Mouse (Mus musculus) forebrain, embryonic 16.5 days (tissue): ENCODE measurements around the gene Nectin1. TPM values are rescaled to one million over a fixed set of nuclear protein-coding genes. Genes with fewer than 3 reads are reported as not detected.

ENCODE experiments used
- ATAC-seq: fragments of 200-750 bp; cut with Nextera tagmentation; 2 replicates; pipeline ENCODE4 v1.8.0; 2017; ENCODE audit warnings: mild to moderate bottlenecking, moderate library complexity
- H3K27ac ChIP-seq: fragments of 300-500 bp; sonication (generic); 2 replicates; pipeline ENCODE4 v1.5.1; 2014; ENCODE audit warnings: low read length, control low read depth
- H3K27me3 ChIP-seq: fragments of 300-500 bp; sonication (generic); replicated peaks from 2 replicates; pipeline ENCODE4 v1.6.1; 2014; ENCODE audit warnings: low read length; ENCODE audit not compliant: control insufficient read depth, insufficient read depth
- H3K36me3 ChIP-seq: fragments of 300-500 bp; sonication (generic); 2 replicates; pipeline ENCODE4 v1.6.1; 2014; ENCODE audit not compliant: control insufficient read depth, insufficient read depth
- H3K4me1 ChIP-seq: fragments of 300-500 bp; sonication (generic); replicated peaks from 2 replicates; pipeline ENCODE4 v1.6.1; 2014; ENCODE audit warnings: low read length; ENCODE audit not compliant: control insufficient read depth, insufficient read depth
- H3K4me2 ChIP-seq: fragments of 300-500 bp; sonication (generic); 2 replicates; pipeline ENCODE4 v1.6.1; 2014; ENCODE audit warnings: mild to moderate bottlenecking, low read length, control low read depth
- H3K4me3 ChIP-seq: fragments of 300-500 bp; sonication (generic); replicated peaks from 2 replicates; pipeline ENCODE4 v1.5.1; 2014; ENCODE audit warnings: mild to moderate bottlenecking, low read length, control low read depth
- H3K9ac ChIP-seq: fragments of 300-500 bp; sonication (generic); replicated peaks from 2 replicates; pipeline ENCODE4 v1.6.1; 2014; ENCODE audit warnings: low read depth, low read length, control low read depth
- H3K9me3 ChIP-seq: fragments of 300-500 bp; sonication (generic); 2 replicates; pipeline ENCODE4 v1.6.1; 2016; ENCODE audit warnings: low read length; ENCODE audit not compliant: control insufficient read depth
- WGBS: fragments of 180-500 bp; shearing (Covaris S2); extraction: QIAGEN DNeasy Blood & Tissue Kit; methylation state at CpG from one replicate; pipeline ENCODE4 v1.1.7; 2014; 5-methylcytosine and 5-hydroxymethylcytosine counted together
- polyA plus RNA-seq: library from polyadenylated mRNA; unstranded; fragments of >200 nt; fragmentation: Nextera tagmentation; extraction: Ambion mirVana; gene quantifications from 2 replicates; pipeline ENCODE4 v1.2.1, GENCODE M21; 2015

Nectin1 gene
- polyA plus RNA-seq, 1 experiment from 2014 or later = 10.1 TPM

GRCm38 (mm10) chr9:43801911-43802310, 58.1 kb downstream of the Nectin1 start:
- H3K9ac ChIP-seq = no peak overlapping the region
- H3K4me1 ChIP-seq = no peaks in the 10 kb centered on the region
- no peak overlapping the region for H3K27ac ChIP-seq
- 0 out of 2 replicates have a peak, but pooled peaks have one; percentile 31 for ATAC-seq
- H3K9me3 ChIP-seq = no peaks in the 10 kb centered on the region
- 41% methylated on average over 5 of the region's 5 CpGs for WGBS
- H3K36me3 ChIP-seq = 0 out of 2 replicates have a peak, but pooled peaks cover 3% of the 10 kb centered on the region
- H3K27me3 ChIP-seq = no peaks in the 10 kb centered on the region
- H3K4me2 ChIP-seq = no peak overlapping the region
- H3K4me3 ChIP-seq = no peak overlapping the region

- peaks cover 10% of the 10 kb centered on the region for H3K4me1 ChIP-seq
- ATAC-seq = no peak
- no peak overlapping the region for H3K4me3 ChIP-seq
- no peaks in the 10 kb centered on the region for H3K36me3 ChIP-seq
- H3K27ac ChIP-seq = no peak overlapping the region
- no peaks in the 10 kb centered on the region for H3K9me3 ChIP-seq
- no peak overlapping the region for H3K4me2 ChIP-seq
- H3K9ac ChIP-seq = no peak overlapping the region
- H3K27me3 ChIP-seq = no peaks in the 10 kb centered on the region
- 28% methylated on average over 6 of the region's 6 CpGs for WGBS
Measured at GRCm38 (mm10) chr9:43807565-43807964, 63.8 kb downstream of the Nectin1 start.

GRCm38 (mm10) chr9:43808099-43808498, 64.3 kb downstream of the Nectin1 start:
- Histone ChIP-seq H3K9ac (no peak overlapping the region), H3K4me2 (no peak overlapping the region), H3K27ac (no peak overlapping the region), H3K27me3 (no peaks in the 10 kb centered on the region), H3K36me3 (no peaks in the 10 kb centered on the region), H3K9me3 (no peaks in the 10 kb centered on the region), H3K4me1 (peaks cover 10% of the 10 kb centered on the region), H3K4me3 (no peak overlapping the region)
- 3% methylated on average over 3 of the region's 4 CpGs for WGBS
- ATAC-seq = no peak

GRCm38 (mm10) chr9:43808546-43808945, 64.8 kb downstream of the Nectin1 start:
- no peak for ATAC-seq
- H3K4me1 ChIP-seq = peaks cover 10% of the 10 kb centered on the region
- no peak overlapping the region for H3K9ac ChIP-seq
- no peak overlapping the region for H3K27ac ChIP-seq
- no peak overlapping the region for H3K4me2 ChIP-seq
- no peaks in the 10 kb centered on the region for H3K27me3 ChIP-seq
- no peak overlapping the region for H3K4me3 ChIP-seq
- H3K36me3 ChIP-seq = no peaks in the 10 kb centered on the region
- WGBS = 14% methylated on average over 7 of the region's 7 CpGs
- H3K9me3 ChIP-seq = no peaks in the 10 kb centered on the region

- no peak overlapping the region for H3K27ac ChIP-seq
- H3K4me3 ChIP-seq = no peak overlapping the region
- H3K4me2 ChIP-seq = no peak overlapping the region
- H3K36me3 ChIP-seq = no peaks in the 10 kb centered on the region
- H3K4me1 ChIP-seq = peaks cover 3% of the 10 kb centered on the region; the same call in 1 of the 2 replicates
- 71% methylated on average over 2 of the region's 2 CpGs for WGBS
- no peak overlapping the region for H3K9ac ChIP-seq
- H3K9me3 ChIP-seq = no peaks in the 10 kb centered on the region
- ATAC-seq = no peak
- H3K27me3 ChIP-seq = no peaks in the 10 kb centered on the region
Measured at GRCm38 (mm10) chr9:43813156-43813555, 69.4 kb downstream of the Nectin1 start.

- Histone ChIP-seq H3K27me3 (no peaks in the 10 kb centered on the region), H3K4me1 (peaks cover 5% of the 10 kb centered on the region), H3K4me2 (no peak overlapping the region), H3K27ac (no peak overlapping the region), H3K4me3 (no peak overlapping the region), H3K9me3 (no peaks in the 10 kb centered on the region), H3K9ac (no peak overlapping the region), H3K36me3 (no peaks in the 10 kb centered on the region)
- 92% methylated on average over 5 of the region's 5 CpGs for WGBS
- no peak for ATAC-seq
Measured at GRCm38 (mm10) chr9:43822206-43822605, 78.4 kb downstream of the Nectin1 start.

GRCm38 (mm10) chr9:43825178-43825577, 81.4 kb downstream of the Nectin1 start:
- Histone ChIP-seq H3K36me3 (no peaks in the 10 kb centered on the region), H3K9ac (no peak overlapping the region), H3K9me3 (no peaks in the 10 kb centered on the region), H3K4me3 (no peak overlapping the region), H3K4me1 (peaks cover 15% of the 10 kb centered on the region), H3K27me3 (no peaks in the 10 kb centered on the region), H3K27ac (no peak overlapping the region), H3K4me2 (no peak overlapping the region)
- 86% methylated on average over 5 of the region's 5 CpGs for WGBS
- ATAC-seq = no peak

GRCm38 (mm10) chr9:43826558-43827253, 82.9 kb downstream of the Nectin1 start:
- Histone ChIP-seq H3K27ac (no peak overlapping the region), H3K9ac (no peak overlapping the region), H3K4me2 (no peak overlapping the region), H3K36me3 (no peaks in the 10 kb centered on the region), H3K4me3 (no peak overlapping the region), H3K9me3 (no peaks in the 10 kb centered on the region), H3K27me3 (no peaks in the 10 kb centered on the region), H3K4me1 (peaks cover 15% of the 10 kb centered on the region)
- ATAC-seq = no peak
- WGBS = 36% methylated on average over 8 of the region's 8 CpGs

- H3K4me3 ChIP-seq = no peak overlapping the region
- no peaks in the 10 kb centered on the region for H3K27me3 ChIP-seq
- no peaks in the 10 kb centered on the region for H3K36me3 ChIP-seq
- no peak for ATAC-seq
- no peak overlapping the region for H3K9ac ChIP-seq
- H3K9me3 ChIP-seq = no peaks in the 10 kb centered on the region
- H3K27ac ChIP-seq = no peak overlapping the region
- no peak overlapping the region for H3K4me2 ChIP-seq
- peaks cover 15% of the 10 kb centered on the region for H3K4me1 ChIP-seq
- 28% methylated on average over 5 of the region's 5 CpGs for WGBS
Measured at GRCm38 (mm10) chr9:43827593-43827992, 83.8 kb downstream of the Nectin1 start.

GRCm38 (mm10) chr9:43828960-43829359, 85.2 kb downstream of the Nectin1 start:
- Histone ChIP-seq H3K27ac (no peak overlapping the region), H3K27me3 (no peaks in the 10 kb centered on the region), H3K36me3 (no peaks in the 10 kb centered on the region), H3K4me2 (no peak overlapping the region), H3K9ac (no peak overlapping the region), H3K9me3 (no peaks in the 10 kb centered on the region), H3K4me1 (peaks cover 20% of the 10 kb centered on the region), H3K4me3 (no peak overlapping the region)
- 49% methylated on average over 6 of the region's 6 CpGs for WGBS
- ATAC-seq = no peak
